Mouse (Mus musculus): ENCODE measurements at regions not wholly inside any gene's neighbourhood (a gene's known extent, or its start where the extent isn't known, plus 50 kb on each side); places are given as distances from the start of the nearest gene placed in this dataset.
"Not testable (repeated sequence)": the region's sequence is repeated elsewhere in the genome, so short reads cannot be mapped to it uniquely, and the experiment has no call there.

- DNase-seq (ENCODE audit: low spot score in 2 of 2), result peak; percentile 73 to 89
Observed at GRCm38 (mm10) chr13:111904616-111905212, 95.9 kb upstream of the Map3k1 start.

GRCm38 (mm10) chr13:111905213-111905701, 96.5 kb upstream of the Map3k1 start:
- no peak for DNase-seq (ENCODE audit: low spot score in 2 of 2)

- no peak for DNase-seq (ENCODE audit: low spot score in 2 of 2)
Observed at GRCm38 (mm10) chr13:111911071-111911470, 102.3 kb upstream of the Map3k1 start.

- no peak for DNase-seq (ENCODE audit: low spot score in 2 of 2)
Observed at GRCm38 (mm10) chr13:111911661-111912312, 103.0 kb upstream of the Map3k1 start.

- DNase-seq (ENCODE audit: low spot score in 2 of 2), result no peak
Observed at GRCm38 (mm10) chr13:111914348-111914913, 105.6 kb upstream of the Map3k1 start.

GRCm38 (mm10) chr13:111919417-111919816, 110.6 kb upstream of the Map3k1 start:
- not testable (repeated sequence) for DNase-seq (ENCODE audit: low spot score in 2 of 2)

GRCm38 (mm10) chr13:111920534-111920933, 111.7 kb upstream of the Map3k1 start:
- no peak for DNase-seq (ENCODE audit: low spot score in 2 of 2)

- DNase-seq (ENCODE audit: low spot score in 2 of 2), result no peak
Observed at GRCm38 (mm10) chr13:111921142-111922035, 112.6 kb upstream of the Map3k1 start.

- DNase-seq (ENCODE audit: low spot score in 2 of 2), result no peak
Observed at GRCm38 (mm10) chr13:111925349-111925748, 116.6 kb upstream of the Map3k1 start.

- no peak for DNase-seq (ENCODE audit: low spot score in 2 of 2)
Observed at GRCm38 (mm10) chr13:111926801-111927200, 118.0 kb upstream of the Map3k1 start.

GRCm38 (mm10) chr13:111927489-111927888, 118.7 kb upstream of the Map3k1 start:
- DNase-seq (ENCODE audit: low spot score in 2 of 2), result no peak

GRCm38 (mm10) chr13:111928636-111929544, 120.1 kb upstream of the Map3k1 start:
- DNase-seq (ENCODE audit: low spot score in 2 of 2), result no peak

- no peak for DNase-seq (ENCODE audit: low spot score in 2 of 2)
Observed at GRCm38 (mm10) chr13:111929908-111930307, 121.1 kb upstream of the Map3k1 start.

GRCm38 (mm10) chr13:111932464-111932863, 123.7 kb upstream of the Map3k1 start:
- DNase-seq (ENCODE audit: low spot score in 2 of 2), result no peak

- no peak for DNase-seq (ENCODE audit: low spot score in 2 of 2)
Observed at GRCm38 (mm10) chr13:111933526-111934240, 124.9 kb upstream of the Map3k1 start.

GRCm38 (mm10) chr13:111935721-111936080, 126.9 kb upstream of the Map3k1 start:
- DNase-seq (ENCODE audit: low spot score in 2 of 2), result no peak

GRCm38 (mm10) chr13:111936081-111936857, 127.5 kb upstream of the Map3k1 start:
- DNase-seq (ENCODE audit: low spot score in 2 of 2), result peak in 1 of 2 experiments; percentile 12

- DNase-seq (ENCODE audit: low spot score in 2 of 2), result no peak
Observed at GRCm38 (mm10) chr13:111936983-111937382, 128.2 kb upstream of the Map3k1 start.

GRCm38 (mm10) chr13:111938896-111939422, 130.2 kb upstream of the Map3k1 start:
- DNase-seq (ENCODE audit: low spot score in 2 of 2), result no peak

Measured in left cerebral cortex, adult 8-10 months (tissue).